Mouse (Mus musculus) heart, postnatal 0 days (tissue): ENCODE measurements around the gene Elk3.

ENCODE experiments used
- CTCF ChIP-seq: IDR thresholded peaks from 2 replicates; pipeline ENCODE4 v1.5.1; 2016; ENCODE audit warnings: antibody characterized with exemption, control low read depth, low read depth
- EP300 ChIP-seq: IDR thresholded peaks from 2 replicates; pipeline ENCODE4 v1.6.1; 2016; ENCODE audit warnings: antibody characterized with exemption, low read depth

- TF ChIP-seq EP300 (no peak), CTCF (no peak)
Measured at GRCm38 (mm10) chr10:93207176-93207575, 103.8 kb downstream of the Elk3 start.
